Mouse (Mus musculus): ENCODE measurements at regions not wholly inside any gene's neighbourhood (a gene's known extent, or its start where the extent isn't known, plus 50 kb on each side); places are given as distances from the start of the nearest gene placed in this dataset.

DNA sequence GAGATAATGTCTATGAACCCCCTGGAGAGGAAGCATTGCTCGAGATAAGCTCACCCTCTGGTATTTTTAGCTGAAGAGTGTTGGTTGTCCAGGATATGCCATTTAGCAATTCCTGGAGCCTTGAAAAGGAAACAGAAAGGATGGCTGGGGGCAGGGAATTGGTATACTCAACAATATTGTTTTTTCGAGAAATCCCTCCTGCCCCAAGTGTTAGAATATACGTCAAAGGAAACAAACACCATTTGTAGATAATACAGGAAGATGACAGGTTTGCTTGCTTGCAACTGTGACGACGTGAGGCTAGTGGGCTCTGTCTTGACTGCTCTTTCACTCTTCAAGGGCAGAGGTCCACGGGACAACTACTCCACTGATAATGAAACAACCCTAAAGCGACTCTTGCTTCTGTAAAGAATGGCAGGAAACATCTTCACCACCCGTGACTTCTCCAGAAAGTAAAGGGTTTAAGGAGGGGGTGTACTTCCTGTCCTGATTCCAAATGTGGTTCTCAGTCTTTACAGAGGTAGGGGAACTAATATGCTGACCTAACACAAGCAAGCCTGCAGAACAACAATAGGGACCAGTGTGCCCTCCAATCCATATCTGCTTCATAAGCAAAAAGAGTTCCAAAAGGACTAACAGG lies 270.3 kb downstream of the Ets1 start:
- peak; percentile 95 for DNase-seq

GRCm38 (mm10) chr9:32910641-32911040 lies 274.6 kb downstream of the Ets1 start:
- peak; percentile 85 for DNase-seq

DNA sequence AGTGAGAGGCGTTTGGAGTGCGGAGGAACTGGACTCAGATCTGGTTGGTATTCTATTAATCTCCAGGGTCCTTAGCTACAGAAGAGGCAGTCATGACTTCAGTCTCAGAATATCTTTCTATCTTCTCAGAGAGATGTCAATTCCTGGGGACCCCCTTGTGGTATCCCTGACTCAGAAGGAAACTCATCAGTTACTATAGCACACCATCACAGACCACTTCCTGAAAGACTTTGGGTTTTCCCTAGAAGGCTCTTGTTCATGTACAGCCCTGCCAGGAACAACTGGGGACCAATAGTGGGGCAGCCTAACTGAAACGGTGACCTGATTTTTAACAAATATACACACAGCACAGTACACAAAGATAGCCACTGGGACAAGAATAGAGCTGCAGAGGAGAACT lies 279.6 kb downstream of the Ets1 start:
- DNase-seq: peak; percentile 34

DNA sequence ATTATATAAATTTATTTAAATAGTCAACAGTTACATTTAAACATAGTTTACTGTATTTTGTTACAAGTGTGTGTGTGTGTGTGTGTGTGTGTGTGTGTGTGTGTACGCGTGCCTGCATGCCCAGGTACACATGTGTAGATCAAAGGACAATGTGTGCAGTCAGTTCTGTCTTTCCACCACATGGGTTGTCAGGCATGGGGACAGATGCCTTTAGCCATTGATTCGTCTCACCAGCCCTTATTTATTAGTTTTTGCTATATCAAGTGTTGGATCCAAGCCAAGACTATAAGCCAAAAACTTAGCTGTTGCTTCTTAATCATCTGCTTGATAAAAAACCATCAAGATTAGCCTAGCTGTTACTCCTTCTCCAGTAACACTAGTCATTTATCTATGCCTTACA lies 280.7 kb downstream of the Ets1 start:
- DNase-seq: peak; percentile 72

DNA sequence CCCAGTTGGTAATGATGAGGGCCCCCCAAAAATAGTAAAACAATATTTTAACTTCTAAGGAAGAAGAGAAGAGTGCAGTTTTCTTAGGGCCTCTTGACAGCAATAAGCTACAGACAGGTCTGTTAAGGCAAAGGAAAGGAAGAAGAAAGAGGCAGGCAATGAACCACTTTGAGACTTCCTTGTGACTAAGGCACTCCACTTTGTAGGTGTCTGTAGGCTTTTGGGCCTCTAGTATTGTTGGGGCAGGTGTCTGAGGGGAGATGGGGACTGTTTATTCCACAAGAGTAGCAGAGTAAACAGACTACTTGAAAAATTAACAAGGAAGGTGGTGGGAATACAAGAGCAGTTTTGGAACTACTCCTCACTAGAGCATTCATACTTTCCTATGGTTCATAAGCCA lies 287.9 kb downstream of the Ets1 start:
- peak; percentile 11 for DNase-seq

DNA sequence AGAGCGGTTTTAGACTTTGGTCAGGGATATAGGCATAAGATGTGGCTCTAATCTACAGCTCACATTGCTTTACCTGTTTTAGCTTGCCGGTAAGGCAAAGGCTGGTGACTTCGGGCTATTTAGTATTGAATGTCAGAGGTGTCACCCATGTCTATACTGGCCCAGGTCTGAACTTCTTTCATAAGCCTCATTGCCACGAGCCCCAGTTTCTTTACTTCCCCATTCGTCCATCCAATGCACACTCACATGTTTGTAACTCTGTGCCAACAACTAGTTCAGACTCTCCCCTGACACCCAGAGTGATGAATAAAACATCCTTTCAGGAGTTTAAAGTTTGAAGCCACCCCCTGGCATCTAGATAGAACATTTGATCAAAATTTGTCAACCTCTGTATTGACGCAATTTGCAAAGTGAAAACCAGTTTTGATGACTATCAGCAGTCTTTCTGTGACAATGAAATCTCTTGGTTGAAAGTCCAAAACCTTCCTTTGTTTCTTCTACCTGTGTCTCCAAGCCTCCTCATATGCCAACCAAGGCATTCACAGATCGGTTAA lies 288.4 kb downstream of the Ets1 start:
- DNase-seq: peak; percentile 57

DNA sequence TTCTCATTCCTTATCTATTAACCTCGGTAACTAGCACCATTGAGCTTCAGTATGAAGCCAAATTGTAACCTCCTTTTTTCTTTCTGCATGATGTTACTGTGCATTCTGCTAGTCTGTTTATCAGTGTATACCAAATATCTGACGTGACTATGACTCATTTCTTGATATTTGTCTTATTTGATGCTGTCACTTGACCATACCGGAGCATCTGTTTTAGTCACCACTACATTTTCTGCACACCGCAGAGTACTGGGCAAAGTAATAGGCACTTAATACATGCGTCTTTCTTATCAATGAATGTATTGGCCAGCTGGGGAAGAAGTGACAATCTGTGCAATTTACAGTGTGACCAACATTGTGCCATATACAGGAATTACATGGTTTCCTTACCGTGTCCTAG lies 289.0 kb downstream of the Ets1 start:
- peak; percentile 23 for DNase-seq

DNA sequence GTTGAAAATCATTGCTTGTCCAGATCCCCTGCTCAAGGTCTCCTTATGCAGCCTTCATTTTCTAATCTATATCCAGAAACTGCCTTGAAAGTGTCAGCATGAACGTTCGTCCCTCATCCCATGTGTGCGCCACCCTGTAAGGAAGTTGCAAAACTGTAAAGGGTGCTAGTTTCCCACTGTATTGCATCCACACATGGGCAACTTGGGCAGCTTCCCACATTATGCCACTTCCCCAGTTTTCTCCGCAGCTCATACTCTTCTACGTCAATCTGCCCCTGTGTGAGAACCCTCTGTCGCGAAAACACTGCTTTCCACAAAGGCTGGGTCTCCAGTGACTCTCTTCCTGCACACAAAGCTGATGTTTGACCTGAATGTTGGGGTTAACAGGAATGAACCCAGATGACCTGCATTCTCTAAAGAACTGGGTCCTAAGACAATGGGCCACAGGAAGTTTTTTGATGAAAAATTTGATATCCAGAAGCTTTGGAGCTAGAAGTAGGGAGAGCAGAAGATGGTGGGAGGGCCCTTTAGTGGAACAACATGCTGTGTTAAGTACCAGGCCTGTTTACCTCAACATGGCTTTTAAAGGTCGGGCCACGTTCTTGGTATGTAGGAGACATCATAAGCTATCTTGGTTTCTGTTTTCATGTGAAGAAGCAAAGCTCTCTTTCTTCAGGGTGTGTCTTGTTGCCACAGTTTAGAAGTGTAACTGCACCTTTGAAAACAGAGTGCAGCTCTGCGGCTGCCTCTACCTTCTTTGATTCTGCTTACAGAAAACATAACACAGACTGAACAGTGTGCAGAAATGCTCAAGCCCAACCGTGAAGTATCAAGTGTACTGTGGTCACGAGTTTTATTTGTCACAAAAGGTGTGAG lies 289.9 kb downstream of the Ets1 start:
- peak; percentile 94 for DNase-seq

- DNase-seq: peak; percentile 72
Observed at GRCm38 (mm10) chr9:32927656-32928055, 291.6 kb downstream of the Ets1 start.

DNA sequence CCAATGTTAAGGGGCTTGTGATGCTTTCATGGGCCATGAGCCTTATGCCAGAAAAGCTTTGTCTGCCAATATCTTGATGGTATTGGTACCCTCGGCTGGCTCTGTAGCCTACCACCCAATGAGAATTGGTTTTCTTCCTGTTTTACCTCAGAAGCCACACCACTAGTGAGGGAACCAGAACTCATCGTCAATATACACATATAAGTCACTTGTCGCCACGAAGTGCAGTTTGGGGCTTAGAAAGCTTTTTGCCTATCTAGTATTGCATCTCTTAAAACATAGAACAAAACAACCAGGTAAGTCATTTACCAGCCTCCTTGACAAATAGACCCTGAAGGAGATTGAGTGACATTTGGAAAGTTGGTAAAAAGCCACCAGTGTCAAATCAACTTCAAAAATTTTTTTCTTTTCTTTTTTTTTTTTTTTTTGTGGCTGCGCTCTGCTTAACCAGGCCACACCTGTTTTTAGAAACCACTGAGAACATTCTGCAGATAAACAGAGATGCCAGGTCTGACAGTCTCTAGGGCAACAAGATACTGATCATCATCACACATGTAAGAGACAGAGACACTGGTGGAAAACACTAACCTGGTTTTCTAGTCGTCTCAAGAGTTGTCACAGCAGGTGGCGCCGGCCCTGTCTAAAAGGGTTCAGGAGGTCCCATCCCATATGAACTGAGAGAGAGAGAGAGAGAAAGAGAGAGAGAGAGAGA lies 292.4 kb downstream of the Ets1 start:
- DNase-seq: peak; percentile 59

DNA sequence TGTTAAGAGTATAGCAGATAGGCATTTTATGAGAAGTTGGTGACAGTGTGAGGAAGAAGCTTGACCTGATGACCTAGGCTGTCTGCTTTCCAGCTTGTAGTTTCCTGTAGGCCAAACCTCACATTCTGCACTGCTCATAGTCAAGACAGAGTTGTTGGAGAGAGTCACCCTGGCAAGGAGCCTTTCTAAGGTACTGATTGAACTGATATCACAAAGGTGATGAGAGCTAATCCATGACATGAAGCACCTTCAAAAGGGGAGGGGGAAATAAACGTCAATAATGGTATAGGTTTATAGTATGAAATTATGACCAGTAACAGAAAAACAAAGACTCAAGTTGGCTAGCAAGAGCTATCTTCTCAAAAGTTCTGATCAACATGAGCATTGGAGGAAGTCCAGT lies 293.3 kb downstream of the Ets1 start:
- DNase-seq: peak; percentile 17

GRCm38 (mm10) chr9:32929826-32930225 lies 293.8 kb downstream of the Ets1 start:
- DNase-seq: no peak

DNA sequence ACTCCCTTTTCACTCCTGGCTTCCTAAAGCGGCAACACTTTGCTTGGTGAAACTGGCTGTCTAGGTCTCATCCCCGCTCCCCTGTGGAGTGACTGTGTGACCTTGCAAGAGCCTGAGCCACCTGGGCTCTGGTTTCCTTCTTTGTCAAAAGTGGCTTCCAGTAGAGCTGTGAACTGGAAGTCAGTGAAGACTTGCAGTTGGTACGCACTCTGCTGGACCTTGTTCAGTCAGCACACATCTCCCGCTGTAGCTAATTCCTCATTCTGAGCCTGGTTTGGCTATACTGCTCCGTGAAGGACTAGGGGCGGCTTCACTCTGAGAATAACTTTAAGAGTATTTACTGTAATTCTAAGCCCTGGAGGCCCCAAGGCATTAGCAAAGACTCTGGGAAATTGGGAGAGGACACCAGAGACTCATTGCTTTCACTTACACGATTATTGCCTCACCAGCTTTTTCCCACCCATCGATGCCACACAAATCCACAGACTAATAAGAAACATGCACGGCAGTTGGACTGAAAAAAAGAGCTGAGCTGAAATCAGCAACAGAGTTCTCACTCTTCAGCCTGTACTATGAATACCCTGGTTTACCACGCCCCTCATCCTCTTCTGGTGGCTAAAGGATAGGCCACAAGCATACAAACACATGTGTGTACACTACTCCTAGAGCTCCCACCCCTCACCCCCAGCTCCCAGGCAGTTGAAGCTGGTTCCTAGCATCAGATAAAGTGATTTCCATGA lies 295.4 kb downstream of the Ets1 start:
- peak; percentile 86 for DNase-seq

DNA sequence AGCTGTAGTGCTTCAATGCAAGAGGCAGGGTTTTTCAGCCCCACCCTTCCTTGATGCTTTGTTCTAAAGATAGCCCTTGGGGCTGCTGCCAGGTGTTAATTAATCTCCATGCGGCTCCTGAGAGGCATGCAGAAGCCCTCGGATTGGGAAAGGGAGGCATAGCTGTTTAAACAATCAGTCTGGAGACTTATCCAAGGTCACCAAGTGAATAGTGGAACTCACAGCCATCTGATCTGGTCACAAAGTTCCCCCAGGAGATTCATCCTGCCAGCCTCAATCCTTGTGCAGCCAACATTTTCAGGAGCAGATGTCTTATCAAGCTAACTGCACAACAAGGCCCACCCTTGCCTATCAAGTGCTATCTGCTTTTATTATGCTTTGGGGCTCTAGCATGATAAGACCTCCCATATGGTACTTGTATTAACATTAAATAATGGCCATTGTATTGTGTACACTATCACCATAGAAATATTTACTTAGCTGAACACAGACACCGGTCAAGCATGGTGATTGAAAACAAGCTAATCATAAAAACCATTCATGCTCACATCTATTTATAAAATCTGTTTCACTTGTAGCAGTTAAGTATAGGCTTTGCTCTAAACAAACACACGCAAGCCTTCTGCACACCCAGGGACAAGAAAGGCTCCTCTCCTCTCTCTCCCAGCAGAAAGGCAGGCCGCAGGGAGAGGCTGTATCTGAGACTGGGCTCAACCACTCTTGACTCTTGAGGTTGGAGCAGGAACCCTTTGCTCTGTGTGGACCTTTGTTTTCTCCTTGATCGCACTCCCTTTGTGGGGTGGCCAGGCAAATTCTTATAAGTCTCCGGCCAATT lies 297.4 kb downstream of the Ets1 start:
- DNase-seq: peak; percentile 99

- peak; percentile 71 for DNase-seq
Observed at GRCm38 (mm10) chr9:32934436-32934835, 298.4 kb downstream of the Ets1 start.

- no peak for DNase-seq
Observed at GRCm38 (mm10) chr9:32936462-32936861, 300.4 kb downstream of the Ets1 start.

- DNase-seq: peak; percentile 97
Observed at GRCm38 (mm10) chr9:32937391-32937790, 301.4 kb downstream of the Ets1 start.

GRCm38 (mm10) chr9:32938857-32939256 lies 302.8 kb downstream of the Ets1 start:
- DNase-seq: no peak

GRCm38 (mm10) chr9:32939626-32940025 lies 303.6 kb downstream of the Ets1 start:
- DNase-seq: no peak

DNA sequence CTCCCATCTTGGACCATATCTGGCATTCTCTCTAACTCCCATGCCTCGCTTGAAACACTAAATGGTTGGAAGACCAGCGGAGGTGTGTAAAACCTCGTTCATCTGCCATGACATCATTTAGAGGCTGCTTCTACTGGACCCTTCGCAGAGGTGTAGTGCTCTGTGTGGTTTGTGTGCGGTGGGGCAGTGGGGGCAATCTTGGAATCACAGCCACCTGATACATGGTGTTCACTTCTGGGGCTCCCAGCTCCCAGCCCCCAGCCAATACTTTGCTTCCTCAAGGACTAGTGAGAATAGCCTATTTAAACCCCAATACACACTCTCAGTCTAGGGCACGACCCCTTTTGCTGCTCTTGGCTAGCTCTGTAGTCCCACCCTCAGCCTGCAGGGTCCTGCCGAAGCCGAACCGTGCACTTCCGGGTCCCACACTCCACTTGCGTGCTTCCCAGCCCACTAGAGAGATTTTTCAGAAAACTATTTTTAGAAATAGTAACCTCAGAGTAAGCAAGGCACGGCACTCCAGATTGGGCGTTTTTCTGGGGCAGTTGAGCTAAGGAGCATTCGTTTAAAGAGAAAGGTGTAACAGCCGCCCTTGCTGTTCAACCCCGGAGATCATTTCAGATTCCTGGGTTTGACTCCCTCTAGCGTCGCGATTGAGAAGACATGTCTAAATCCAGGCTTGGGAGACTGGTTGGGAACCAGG lies 304.2 kb downstream of the Ets1 start:
- peak; percentile 97 for DNase-seq

Measured in heart, adult 11 months (tissue).